Mouse (Mus musculus) neural tube, embryonic 15.5 days (tissue): ENCODE results near the gene Olfr640. TPM values are rescaled to one million over a fixed set of nuclear protein-coding genes. Genes with fewer than 3 reads are reported as not detected.

Experiments used
- ATAC-seq: fragments of 200-750 bp; cut with Nextera tagmentation; 2 replicates; pipeline ENCODE4 v1.8.0; 2017; ENCODE audit warnings: mild to moderate bottlenecking, moderate TSS enrichment, moderate library complexity; ENCODE audit not compliant: low FRiP score
- H3K27ac ChIP-seq: fragments of 300-500 bp; sonication (generic); replicated peaks from 2 replicates; pipeline ENCODE4 v1.5.1; 2015; ENCODE audit warnings: mild to moderate bottlenecking, inconsistent platforms
- H3K27me3 ChIP-seq: fragments of 300-500 bp; sonication (generic); replicated peaks from 2 replicates; pipeline ENCODE4 v1.6.1; 2015; ENCODE audit warnings: inconsistent platforms
- H3K36me3 ChIP-seq: fragments of 300-500 bp; sonication (generic); 2 replicates; pipeline ENCODE4 v1.6.1; 2015; ENCODE audit warnings: inconsistent platforms
- H3K4me1 ChIP-seq: fragments of 300-500 bp; sonication (generic); 2 replicates; pipeline ENCODE4 v1.6.1; 2015; ENCODE audit warnings: inconsistent platforms
- H3K4me2 ChIP-seq: fragments of 300-500 bp; sonication (generic); 2 replicates; pipeline ENCODE4 v1.6.1; 2015; ENCODE audit warnings: inconsistent platforms, mild to moderate bottlenecking, moderate library complexity
- H3K4me3 ChIP-seq: fragments of 300-500 bp; sonication (generic); replicated peaks from 2 replicates; pipeline ENCODE4 v1.5.1; 2015; ENCODE audit warnings: mild to moderate bottlenecking, inconsistent platforms
- H3K9ac ChIP-seq: fragments of 300-500 bp; sonication (generic); replicated peaks from 2 replicates; pipeline ENCODE4 v1.6.1; 2015; ENCODE audit warnings: mild to moderate bottlenecking, inconsistent platforms
- H3K9me3 ChIP-seq: fragments of 300-500 bp; sonication (generic); replicated peaks from 2 replicates; pipeline ENCODE4 v1.6.1; 2016; ENCODE audit warnings: inconsistent platforms
- WGBS: fragments of 180-500 bp; shearing (Covaris S2); methylation state at CpG from one replicate; pipeline ENCODE4 v1.1.7; 2015; ENCODE audit warnings: mixed read lengths; 5-methylcytosine and 5-hydroxymethylcytosine counted together
- polyA plus RNA-seq: library from polyadenylated mRNA; unstranded; fragments of >200 nt; fragmentation: Nextera tagmentation; extraction: Ambion mirVana; gene quantifications from 2 replicates; pipeline ENCODE4 v1.2.1, GENCODE M21; 2015

The Olfr640 gene
- polyA plus RNA-seq, result not detected in 2 replicates

GRCm38 (mm10) chr7:104025473-104025872 lies at the start of gene Olfr640:
Olfr640 (minus strand) TSS chr7:104025573.
- 77% methylated on average over 6 of the region's 6 CpGs for whole genome bisulfite sequencing

GRCm38 (mm10) chr7:104071769-104072168 lies 46.4 kb upstream of the Olfr640 start, which contains the start of gene Olfr644:
Olfr644 (minus strand) TSS chr7:104071869.
- Histone ChIP-seq H3K36me3 (no peaks in the 10 kb centered on the region), H3K4me3 (no peak within 1 kb of the TSS), H3K27ac (no peak within 1 kb of the TSS), H3K9me3 (no peaks in the 10 kb centered on the region), H3K4me2 (no peak within 1 kb of the TSS), H3K27me3 (no peaks in the 10 kb centered on the region), H3K4me1 (no peaks in the 10 kb centered on the region), H3K9ac (no peak within 1 kb of the TSS)
- 75% methylated on average over 2 of the region's 2 CpGs for WGBS
- no peak for ATAC-seq

More at GRCm38 (mm10) chr7:104025473-104025872, at the start of gene Olfr640:
- Histone ChIP-seq H3K27me3 (no peaks in the 10 kb centered on the region), H3K4me3 (no peak within 1 kb of the TSS), H3K27ac (no peak within 1 kb of the TSS), H3K4me2 (no peak within 1 kb of the TSS), H3K9ac (no peak within 1 kb of the TSS), H3K36me3 (no peaks in the 10 kb centered on the region), H3K9me3 (no peaks in the 10 kb centered on the region), H3K4me1 (no peaks in the 10 kb centered on the region)
- no peak for ATAC-seq

- Histone ChIP-seq H3K27me3 (no peaks in the 10 kb centered on the region), H3K4me1 (no peaks in the 10 kb centered on the region), H3K36me3 (no peaks in the 10 kb centered on the region), H3K27ac (no peak within 1 kb of the TSS), H3K9me3 (no peaks in the 10 kb centered on the region), H3K4me2 (no peak within 1 kb of the TSS), H3K4me3 (no peak within 1 kb of the TSS), H3K9ac (no peak within 1 kb of the TSS)
- 69% methylated on average over 2 of the region's 2 CpGs for WGBS
- ATAC-seq, result no peak
Measured at GRCm38 (mm10) chr7:104061345-104061744, 36.0 kb upstream of the Olfr640 start, which contains the start of gene 4930516K23Rik. 4930516K23Rik (minus strand) TSS chr7:104061445.

GRCm38 (mm10) chr7:104059215-104059614 lies 33.8 kb upstream of the Olfr640 start:
- Histone ChIP-seq H3K27ac (no peak overlapping the region), H3K9me3 (no peaks in the 10 kb centered on the region), H3K4me1 (no peaks in the 10 kb centered on the region), H3K36me3 (no peaks in the 10 kb centered on the region), H3K4me3 (no peak overlapping the region), H3K9ac (no peak overlapping the region), H3K27me3 (no peaks in the 10 kb centered on the region), H3K4me2 (no peak overlapping the region)
- ATAC-seq, result no peak
- 91% methylated on average over 1 of the region's 1 CpGs for WGBS

- 82% methylated on average over 1 of the region's 1 CpGs for whole genome bisulfite sequencing
- no peak within 1 kb of the TSS for H3K4me2 ChIP-seq
- no peak within 1 kb of the TSS for H3K9ac ChIP-seq
- no peaks in the 10 kb centered on the region for H3K36me3 ChIP-seq
- H3K4me1 ChIP-seq, result no peaks in the 10 kb centered on the region
- no peaks in the 10 kb centered on the region for H3K27me3 ChIP-seq
- no peak for ATAC-seq
- H3K27ac ChIP-seq, result no peak within 1 kb of the TSS
- H3K9me3 ChIP-seq, result no peaks in the 10 kb centered on the region
- H3K4me3 ChIP-seq, result no peak within 1 kb of the TSS
Measured at GRCm38 (mm10) chr7:104052566-104052965, 27.2 kb upstream of the Olfr640 start, which contains the start of gene Olfr642. Olfr642 (minus strand) TSS chr7:104052666.

- WGBS, result 95% methylated on average over 4 of the region's 4 CpGs
Measured at GRCm38 (mm10) chr7:104050745-104051144, 25.4 kb upstream of the Olfr640 start.

GRCm38 (mm10) chr7:104035145-104035544 lies 9.8 kb upstream of the Olfr640 start, which contains the start of gene Olfr641:
Olfr641 (plus strand) TSS chr7:104035445.
- no peak within 1 kb of the TSS for H3K4me2 ChIP-seq
- 78% methylated on average over 1 of the region's 1 CpGs for WGBS
- H3K4me3 ChIP-seq, result no peak within 1 kb of the TSS
- H3K27ac ChIP-seq, result no peak within 1 kb of the TSS
- no peaks in the 10 kb centered on the region for H3K36me3 ChIP-seq
- H3K4me1 ChIP-seq, result no peaks in the 10 kb centered on the region
- H3K9me3 ChIP-seq, result no peaks in the 10 kb centered on the region
- ATAC-seq, result no peak
- no peaks in the 10 kb centered on the region for H3K27me3 ChIP-seq
- H3K9ac ChIP-seq, result no peak within 1 kb of the TSS

More at GRCm38 (mm10) chr7:104050745-104051144, 25.4 kb upstream of the Olfr640 start:
- Histone ChIP-seq H3K4me3 (no peak overlapping the region), H3K9me3 (no peaks in the 10 kb centered on the region), H3K4me2 (no peak overlapping the region), H3K27ac (no peak overlapping the region), H3K9ac (no peak overlapping the region), H3K36me3 (no peaks in the 10 kb centered on the region), H3K27me3 (no peaks in the 10 kb centered on the region), H3K4me1 (no peaks in the 10 kb centered on the region)
- ATAC-seq, result no peak

- no peak for ATAC-seq
- no peak overlapping the region for H3K27ac ChIP-seq
- H3K27me3 ChIP-seq, result no peaks in the 10 kb centered on the region
- no peak overlapping the region for H3K9ac ChIP-seq
- 83% methylated on average over 3 of the region's 3 CpGs for WGBS
- no peaks in the 10 kb centered on the region for H3K36me3 ChIP-seq
- no peak overlapping the region for H3K4me2 ChIP-seq
- H3K9me3 ChIP-seq, result no peaks in the 10 kb centered on the region
- H3K4me1 ChIP-seq, result no peaks in the 10 kb centered on the region
- no peak overlapping the region for H3K4me3 ChIP-seq
Measured at GRCm38 (mm10) chr7:104026978-104027377, 1.6 kb upstream of the Olfr640 start.

GRCm38 (mm10) chr7:104021651-104022050 lies 3.7 kb downstream of the Olfr640 start:
- Histone ChIP-seq H3K9ac (no peak overlapping the region), H3K27me3 (no peaks in the 10 kb centered on the region)
- WGBS, result 92% methylated on average over 6 of the region's 6 CpGs

GRCm38 (mm10) chr7:104018953-104019352 lies 6.4 kb downstream of the Olfr640 start:
- no peak for ATAC-seq
- no peaks in the 10 kb centered on the region for H3K9me3 ChIP-seq
- no peak overlapping the region for H3K27ac ChIP-seq
- H3K27me3 ChIP-seq, result no peaks in the 10 kb centered on the region
- no peaks in the 10 kb centered on the region for H3K4me1 ChIP-seq
- 94% methylated on average over 1 of the region's 1 CpGs for WGBS
- H3K36me3 ChIP-seq, result no peaks in the 10 kb centered on the region
- H3K9ac ChIP-seq, result no peak overlapping the region
- H3K4me2 ChIP-seq, result no peak overlapping the region
- H3K4me3 ChIP-seq, result no peak overlapping the region

More at GRCm38 (mm10) chr7:104021651-104022050, 3.7 kb downstream of the Olfr640 start:
- H3K4me3 ChIP-seq, result no peak overlapping the region
- no peak overlapping the region for H3K27ac ChIP-seq
- no peak overlapping the region for H3K4me2 ChIP-seq
- H3K36me3 ChIP-seq, result no peaks in the 10 kb centered on the region
- H3K9me3 ChIP-seq, result no peaks in the 10 kb centered on the region
- no peak for ATAC-seq
- no peaks in the 10 kb centered on the region for H3K4me1 ChIP-seq

- Histone ChIP-seq H3K27me3 (no peaks in the 10 kb centered on the region), H3K4me2 (no peak within 1 kb of the TSS), H3K27ac (no peak within 1 kb of the TSS), H3K9ac (no peak within 1 kb of the TSS), H3K4me3 (no peak within 1 kb of the TSS), H3K4me1 (no peaks in the 10 kb centered on the region), H3K36me3 (no peaks in the 10 kb centered on the region), H3K9me3 (no peaks in the 10 kb centered on the region)
- ATAC-seq, result no peak
Measured at GRCm38 (mm10) chr7:104017203-104017602, 8.2 kb downstream of the Olfr640 start, which contains the start of gene Olfr639. Olfr639 (minus strand) TSS chr7:104017303.

- Histone ChIP-seq H3K27ac (no peak overlapping the region), H3K27me3 (no peaks in the 10 kb centered on the region), H3K4me1 (no peaks in the 10 kb centered on the region), H3K9me3 (no peaks in the 10 kb centered on the region), H3K36me3 (no peaks in the 10 kb centered on the region), H3K4me2 (no peak overlapping the region), H3K4me3 (no peak overlapping the region), H3K9ac (no peak overlapping the region)
- no peak for ATAC-seq
Measured at GRCm38 (mm10) chr7:103999124-103999523, 26.2 kb downstream of the Olfr640 start.
